Mouse (Mus musculus): Measurements from ENCODE around the gene Gm20532.

- TF ChIP-seq CTCF (IDR thresholded peaks at IDR 0.05; ENCODE audit: low read depth) (no peak), EP300 (IDR thresholded peaks at IDR 0.05; ENCODE audit: low read depth) (no peak)
Observed at GRCm38 (mm10) chr2:26599965-26600364, 13.5 kb downstream of the Gm20532 start.
